Mouse (Mus musculus): ENCODE data around the gene Zmynd11. TPM values are rescaled to one million over a fixed set of nuclear protein-coding genes. Genes with fewer than 3 reads are reported as not detected.
"Not testable (repeated sequence)": the region's sequence is repeated elsewhere in the genome, so short reads cannot be mapped to it uniquely, and the experiment has no call there.

The Zmynd11 gene
- polyA plus RNA-seq, 1 experiment from 2014 or later = 132 TPM

DNA sequence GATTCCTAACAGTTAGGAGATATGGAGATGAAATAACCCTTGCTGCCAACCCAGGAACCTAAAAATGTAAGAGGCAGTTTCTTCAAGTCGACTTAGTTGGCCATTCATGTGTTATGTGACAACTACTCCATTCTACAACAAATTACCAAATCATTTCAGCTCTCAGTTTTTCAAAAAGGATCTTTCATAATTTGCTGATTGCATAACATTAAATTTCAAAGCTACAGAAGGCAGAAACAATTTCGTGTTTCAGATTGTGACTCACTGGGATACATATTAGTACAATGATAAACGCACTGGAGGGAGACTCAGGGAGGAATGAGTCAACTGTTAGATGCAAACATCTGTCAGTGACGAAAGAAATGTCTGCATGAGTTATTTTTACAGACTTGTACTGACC, 15.3 kb downstream of the Zmynd11 start:
- DNase-seq (ENCODE audit: low spot score) (no peak), ATAC-seq (replicated peaks; ENCODE audit: insufficient number of reproducible peaks, low FRiP score, low TSS enrichment, low read depth) (no peak)
- 85% methylated on average over 4 of the region's 4 CpGs for WGBS
- Histone ChIP-seq H3K27ac (replicated peaks; ENCODE audit: low read depth, low read length) (no peak overlapping the region), H3K36me3 (replicated peaks; ENCODE audit: control insufficient read depth, insufficient read depth, low read depth, low read length) (no peaks in the 10 kb centered on the region), H3K4me3 (ENCODE audit: low read depth, low read length) (no peak overlapping the region), H3K4me1 (ENCODE audit: control insufficient read depth, insufficient read depth, low read length) (peaks cover 4% of the 10 kb centered on the region), H3K4me2 (ENCODE audit: low read depth, low read length) (no peak overlapping the region), H3K9ac (replicated peaks; ENCODE audit: low read length) (no peak overlapping the region), H3K27me3 (ENCODE audit: control insufficient read depth, insufficient read depth, low read length) (no peaks in the 10 kb centered on the region), H3K9me3 (replicated peaks; ENCODE audit: control insufficient read depth, low read length) (no peaks in the 10 kb centered on the region)

DNA sequence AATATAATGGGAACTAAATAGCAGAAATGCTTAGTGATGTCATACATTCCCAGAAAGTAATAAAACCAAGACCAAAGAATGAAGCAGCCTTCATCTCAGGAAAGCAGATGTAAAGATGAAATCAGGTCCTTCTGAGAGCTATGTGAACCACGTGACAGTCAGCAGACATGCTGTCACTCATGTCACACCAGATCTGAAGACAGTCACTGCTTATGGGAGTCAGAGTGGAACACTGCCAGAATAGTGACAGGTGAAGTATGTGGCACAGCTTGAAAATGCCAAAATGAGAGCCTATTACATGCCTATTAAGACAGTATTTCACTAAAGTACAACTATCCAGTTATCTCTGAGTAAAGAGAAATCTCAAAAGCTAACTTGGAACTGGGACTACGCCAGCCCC, 26.9 kb downstream of the Zmynd11 start:
- Histone ChIP-seq H3K4me2 (ENCODE audit: low read depth, low read length) (no peak overlapping the region), H3K9ac (replicated peaks; ENCODE audit: low read length) (no peak overlapping the region), H3K27me3 (ENCODE audit: control insufficient read depth, insufficient read depth, low read length) (no peaks in the 10 kb centered on the region), H3K36me3 (replicated peaks; ENCODE audit: control insufficient read depth, insufficient read depth, low read depth, low read length) (peaks cover 1% of the 10 kb centered on the region; the same call in 1 of the 2 replicates), H3K4me1 (ENCODE audit: control insufficient read depth, insufficient read depth, low read length) (no peaks in the 10 kb centered on the region), H3K27ac (replicated peaks; ENCODE audit: low read depth, low read length) (no peak overlapping the region), H3K9me3 (replicated peaks; ENCODE audit: control insufficient read depth, low read length) (no peaks in the 10 kb centered on the region), H3K4me3 (ENCODE audit: low read depth, low read length) (no peak overlapping the region)
- DNase-seq (ENCODE audit: low spot score) = no peak
- 80% methylated on average over 2 of the region's 2 CpGs for WGBS
- ATAC-seq (replicated peaks; ENCODE audit: insufficient number of reproducible peaks, low FRiP score, low TSS enrichment, low read depth) = no peak

- H3K4me1 ChIP-seq (ENCODE audit: control insufficient read depth, insufficient read depth, low read length) = no peaks in the 10 kb centered on the region
- H3K9ac ChIP-seq (replicated peaks; ENCODE audit: low read length) = no peak overlapping the region
- H3K4me2 ChIP-seq (ENCODE audit: low read depth, low read length) = no peak overlapping the region
- no peak for DNase-seq (ENCODE audit: low spot score)
- no peaks in the 10 kb centered on the region for H3K27me3 ChIP-seq (ENCODE audit: control insufficient read depth, insufficient read depth, low read length)
- H3K9me3 ChIP-seq (replicated peaks; ENCODE audit: control insufficient read depth, low read length) = no peaks in the 10 kb centered on the region
- 84% methylated on average over 5 of the region's 5 CpGs for WGBS
- H3K27ac ChIP-seq (replicated peaks; ENCODE audit: low read depth, low read length) = no peak overlapping the region
- H3K36me3 ChIP-seq (replicated peaks; ENCODE audit: control insufficient read depth, insufficient read depth, low read depth, low read length) = peaks cover 2% of the 10 kb centered on the region; the same call in 1 of the 2 replicates
- H3K4me3 ChIP-seq (ENCODE audit: low read depth, low read length) = no peak overlapping the region
- no peak for ATAC-seq (replicated peaks; ENCODE audit: insufficient number of reproducible peaks, low FRiP score, low TSS enrichment, low read depth)
Observed at GRCm38 (mm10) chr13:9737024-9737423, 28.1 kb downstream of the Zmynd11 start.

DNA sequence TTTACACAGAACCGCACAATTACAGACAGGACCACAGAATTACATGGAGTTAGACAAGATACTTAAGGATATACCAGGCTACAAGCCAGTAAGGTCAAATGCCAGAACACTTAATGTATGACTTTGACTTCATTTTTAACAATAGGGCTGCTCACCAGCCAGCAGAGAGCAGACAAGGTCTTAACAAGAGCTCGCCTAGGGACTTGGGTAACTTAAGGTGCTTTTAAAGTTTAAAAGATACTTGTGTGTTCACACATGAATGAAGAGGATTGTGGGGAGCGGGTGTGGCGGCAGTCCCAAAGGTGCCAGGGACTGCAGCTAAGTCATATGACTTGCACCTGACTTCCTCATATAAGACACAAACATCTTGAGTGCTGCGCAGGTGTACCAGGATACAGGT, 32.9 kb downstream of the Zmynd11 start:
- H3K27me3 ChIP-seq (ENCODE audit: control insufficient read depth, insufficient read depth, low read length); H3K9me3 ChIP-seq (replicated peaks; ENCODE audit: control insufficient read depth, low read length); ATAC-seq (replicated peaks; ENCODE audit: insufficient number of reproducible peaks, low FRiP score, low TSS enrichment, low read depth); H3K4me2 ChIP-seq (ENCODE audit: low read depth, low read length); H3K9ac ChIP-seq (replicated peaks; ENCODE audit: low read length); H3K27ac ChIP-seq (replicated peaks; ENCODE audit: low read depth, low read length); H3K4me3 ChIP-seq (ENCODE audit: low read depth, low read length); DNase-seq (ENCODE audit: low spot score); H3K36me3 ChIP-seq (replicated peaks; ENCODE audit: control insufficient read depth, insufficient read depth, low read depth, low read length); H3K4me1 ChIP-seq (ENCODE audit: control insufficient read depth, insufficient read depth, low read length): not testable (repeated sequence)
- WGBS = 85% methylated on average over 4 of the region's 5 CpGs

- Histone ChIP-seq H3K9ac (replicated peaks; ENCODE audit: low read length) (no peak overlapping the region), H3K27ac (replicated peaks; ENCODE audit: low read depth, low read length) (no peak overlapping the region), H3K36me3 (replicated peaks; ENCODE audit: control insufficient read depth, insufficient read depth, low read depth, low read length) (peaks cover 2% of the 10 kb centered on the region; the same call in 1 of the 2 replicates), H3K4me1 (ENCODE audit: control insufficient read depth, insufficient read depth, low read length) (no peaks in the 10 kb centered on the region), H3K9me3 (replicated peaks; ENCODE audit: control insufficient read depth, low read length) (no peaks in the 10 kb centered on the region), H3K4me2 (ENCODE audit: low read depth, low read length) (no peak overlapping the region), H3K27me3 (ENCODE audit: control insufficient read depth, insufficient read depth, low read length) (no peaks in the 10 kb centered on the region), H3K4me3 (ENCODE audit: low read depth, low read length) (no peak overlapping the region)
- 48% methylated on average over 1 of the region's 1 CpGs for WGBS
- DNase-seq (ENCODE audit: low spot score) = no peak
- ATAC-seq (replicated peaks; ENCODE audit: insufficient number of reproducible peaks, low FRiP score, low TSS enrichment, low read depth) = no peak
Observed at GRCm38 (mm10) chr13:9729073-9729472, 36.1 kb downstream of the Zmynd11 start.

DNA sequence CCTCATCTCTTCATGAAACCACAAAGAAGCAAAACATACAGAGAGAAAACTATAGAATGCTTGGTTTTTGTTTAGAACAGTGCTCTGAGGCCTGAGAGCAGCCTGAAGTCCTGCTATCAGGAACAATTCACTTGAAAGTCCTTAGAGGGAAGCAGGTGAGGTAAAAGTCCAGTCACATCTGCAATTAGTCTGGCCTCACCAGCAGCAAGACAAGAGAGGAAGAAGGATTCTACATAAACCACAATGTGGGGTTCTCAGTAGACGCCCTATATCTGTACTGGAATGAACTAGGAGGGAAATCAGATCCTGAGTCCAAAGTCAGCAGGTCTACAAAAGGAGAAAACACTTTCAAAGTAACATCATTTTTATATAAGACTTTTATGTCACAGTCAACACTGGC, 49.9 kb downstream of the Zmynd11 start:
- WGBS = 70% methylated on average over 1 of the region's 1 CpGs
- no peak for ATAC-seq (replicated peaks; ENCODE audit: insufficient number of reproducible peaks, low FRiP score, low TSS enrichment, low read depth)
- Histone ChIP-seq H3K4me1 (ENCODE audit: control insufficient read depth, insufficient read depth, low read length) (no peaks in the 10 kb centered on the region), H3K9me3 (replicated peaks; ENCODE audit: control insufficient read depth, low read length) (no peaks in the 10 kb centered on the region), H3K9ac (replicated peaks; ENCODE audit: low read length) (no peak overlapping the region), H3K4me3 (ENCODE audit: low read depth, low read length) (no peak overlapping the region), H3K36me3 (replicated peaks; ENCODE audit: control insufficient read depth, insufficient read depth, low read depth, low read length) (no peaks in the 10 kb centered on the region; the same call in 1 of the 2 replicates), H3K27me3 (ENCODE audit: control insufficient read depth, insufficient read depth, low read length) (no peaks in the 10 kb centered on the region), H3K4me2 (ENCODE audit: low read depth, low read length) (no peak overlapping the region), H3K27ac (replicated peaks; ENCODE audit: low read depth, low read length) (no peak overlapping the region)
- DNase-seq (ENCODE audit: low spot score) = no peak

DNA sequence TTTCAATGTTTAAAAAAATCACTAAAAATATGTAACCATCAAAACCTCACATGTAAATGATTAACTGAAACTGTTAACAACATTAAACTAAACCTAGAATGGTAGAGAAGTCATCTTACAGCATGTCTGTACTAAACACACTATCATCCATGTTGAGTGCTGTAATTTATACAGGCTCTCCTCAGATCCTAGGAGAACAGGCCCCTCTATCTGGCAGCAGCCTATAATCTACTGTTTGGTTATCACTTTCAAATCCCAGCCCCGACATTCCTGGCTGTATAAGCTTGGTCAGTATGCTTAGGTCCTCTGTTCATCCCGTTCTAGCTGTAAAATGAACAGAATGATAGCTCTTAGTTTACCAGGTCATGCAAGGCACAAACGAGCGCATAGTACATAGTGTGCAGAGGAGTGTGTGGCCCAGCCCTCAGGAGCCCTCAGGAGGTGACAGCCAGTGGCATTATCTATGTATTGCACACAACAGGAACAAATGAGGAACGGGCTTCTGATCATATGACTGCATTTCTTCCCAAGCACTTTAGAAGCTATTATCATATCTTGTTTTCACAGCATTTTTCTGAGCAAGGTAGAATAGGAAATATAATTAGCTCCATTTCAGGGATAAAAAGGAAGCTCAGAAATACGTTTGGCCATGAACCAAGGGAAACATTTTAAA, 51.5 kb downstream of the Zmynd11 start:
- Histone ChIP-seq H3K9me3 (replicated peaks; ENCODE audit: control insufficient read depth, low read length) (no peaks in the 10 kb centered on the region), H3K4me1 (ENCODE audit: control insufficient read depth, insufficient read depth, low read length) (no peaks in the 10 kb centered on the region), H3K4me3 (ENCODE audit: low read depth, low read length) (no peak overlapping the region), H3K27me3 (ENCODE audit: control insufficient read depth, insufficient read depth, low read length) (no peaks in the 10 kb centered on the region), H3K9ac (replicated peaks; ENCODE audit: low read length) (no peak overlapping the region), H3K27ac (replicated peaks; ENCODE audit: low read depth, low read length) (no peak overlapping the region), H3K4me2 (ENCODE audit: low read depth, low read length) (no peak overlapping the region), H3K36me3 (replicated peaks; ENCODE audit: control insufficient read depth, insufficient read depth, low read depth, low read length) (no peaks in the 10 kb centered on the region; the same call in 1 of the 2 replicates)
- DNase-seq (ENCODE audit: low spot score) = no peak
- WGBS = 87% methylated on average over 6 of the region's 6 CpGs
- ATAC-seq (replicated peaks; ENCODE audit: insufficient number of reproducible peaks, low FRiP score, low TSS enrichment, low read depth) = no peak

DNA sequence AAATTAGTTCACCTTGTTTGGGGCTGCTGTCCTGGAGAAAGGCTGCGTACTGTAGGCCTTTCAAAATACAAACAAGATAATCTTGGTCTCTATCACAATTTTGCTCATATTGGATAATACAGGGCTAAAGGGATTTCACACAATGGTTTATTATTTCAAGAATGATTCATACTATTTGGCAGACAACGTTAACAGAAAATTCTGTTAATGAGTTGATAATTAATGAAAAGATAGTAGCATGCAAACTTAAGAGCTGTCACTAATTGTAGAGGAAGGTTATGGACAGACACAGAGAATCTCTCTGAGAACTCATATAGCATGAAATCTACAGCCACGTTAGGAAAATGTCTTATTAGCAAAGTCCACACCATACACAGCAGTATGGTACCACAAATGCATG, 52.2 kb downstream of the Zmynd11 start:
- no peak for DNase-seq (ENCODE audit: low spot score)
- H3K27me3 ChIP-seq (ENCODE audit: control insufficient read depth, insufficient read depth, low read length) = no peaks in the 10 kb centered on the region
- no peaks in the 10 kb centered on the region; the same call in 1 of the 2 replicates for H3K36me3 ChIP-seq (replicated peaks; ENCODE audit: control insufficient read depth, insufficient read depth, low read depth, low read length)
- WGBS = 96% methylated on average over 3 of the region's 3 CpGs
- no peak overlapping the region for H3K9ac ChIP-seq (replicated peaks; ENCODE audit: low read length)
- no peak for ATAC-seq (replicated peaks; ENCODE audit: insufficient number of reproducible peaks, low FRiP score, low TSS enrichment, low read depth)
- H3K9me3 ChIP-seq (replicated peaks; ENCODE audit: control insufficient read depth, low read length) = no peaks in the 10 kb centered on the region
- no peak overlapping the region for H3K4me3 ChIP-seq (ENCODE audit: low read depth, low read length)
- H3K27ac ChIP-seq (replicated peaks; ENCODE audit: low read depth, low read length) = no peak overlapping the region
- no peak overlapping the region for H3K4me2 ChIP-seq (ENCODE audit: low read depth, low read length)
- H3K4me1 ChIP-seq (ENCODE audit: control insufficient read depth, insufficient read depth, low read length) = no peaks in the 10 kb centered on the region

Measured in embryonic facial prominence, embryonic 11.5 days (tissue).